Mouse (Mus musculus) limb, embryonic 14.5 days (tissue): ENCODE measurements around the gene Mapkapk3. TPM values are rescaled to one million over a fixed set of nuclear protein-coding genes. Genes with fewer than 3 reads are reported as not detected.

ENCODE experiments used
- ATAC-seq: fragments of 200-750 bp; cut with Nextera tagmentation; 2 replicates; pipeline ENCODE4 v1.8.0; 2017; ENCODE audit warnings: low read depth, moderate number of reproducible peaks, moderate TSS enrichment; ENCODE audit not compliant: low FRiP score
- DNase-seq: peaks from one replicate; pipeline ENCODE4 v3.0.0-alpha.2; 2015; ENCODE audit warnings: low spot score
- H3K27ac ChIP-seq: fragments of 300-500 bp; sonication (generic); replicated peaks from 2 replicates; pipeline ENCODE4 v1.5.1; 2014; ENCODE audit warnings: low read depth, mild to moderate bottlenecking, low read length, moderate library complexity, mixed read lengths
- H3K27me3 ChIP-seq: fragments of 300-500 bp; sonication (generic); 2 replicates; pipeline ENCODE4 v1.6.1; 2014; ENCODE audit warnings: low read length, mixed read lengths; ENCODE audit not compliant: control insufficient read depth, insufficient read depth
- H3K36me3 ChIP-seq: fragments of 300-500 bp; sonication (generic); 2 replicates; pipeline ENCODE4 v1.6.1; 2014; ENCODE audit warnings: mild to moderate bottlenecking, low read length, moderate library complexity, mixed read lengths; ENCODE audit not compliant: control insufficient read depth, insufficient read depth
- H3K4me1 ChIP-seq: fragments of 300-500 bp; sonication (generic); 2 replicates; pipeline ENCODE4 v1.6.1; 2014; ENCODE audit warnings: antibody characterized with exemption, low read length, mixed read lengths; ENCODE audit not compliant: control insufficient read depth, insufficient read depth
- H3K4me2 ChIP-seq: fragments of 300-500 bp; sonication (generic); replicated peaks from 2 replicates; pipeline ENCODE4 v1.6.1; 2014; ENCODE audit warnings: low read depth, mild to moderate bottlenecking, low read length, moderate library complexity; ENCODE audit not compliant: severe bottlenecking
- H3K4me3 ChIP-seq: fragments of 300-500 bp; sonication (generic); replicated peaks from 2 replicates; pipeline ENCODE4 v1.5.1; 2014; ENCODE audit warnings: low read length
- H3K9ac ChIP-seq: fragments of 300-500 bp; sonication (generic); 2 replicates; pipeline ENCODE4 v1.6.1; 2014; ENCODE audit warnings: mild to moderate bottlenecking, low read depth, low read length, moderate library complexity; ENCODE audit not compliant: severe bottlenecking
- H3K9me3 ChIP-seq: fragments of 300-500 bp; sonication (generic); 2 replicates; pipeline ENCODE4 v1.6.1; 2016; ENCODE audit warnings: low read length; ENCODE audit not compliant: control insufficient read depth
- POLR2A ChIP-seq: fragments of 200-500 bp; IDR thresholded peaks from 2 replicates; pipeline ENCODE4 v1.8.0; 2012; ENCODE audit warnings: inconsistent platforms, mild to moderate bottlenecking, moderate library complexity, borderline replicate concordance; ENCODE audit not compliant: insufficient read depth, insufficient read length; ENCODE audit errors: extremely low read depth
- WGBS: fragments of 180-500 bp; shearing (Covaris S2); extraction: QIAGEN DNeasy Blood & Tissue Kit; methylation state at CpG from one replicate; pipeline ENCODE4 v1.1.7; 2014; 5-methylcytosine and 5-hydroxymethylcytosine counted together
- polyA plus RNA-seq, 2 experiments: library from polyadenylated mRNA; depleted of rRNA in 1 of 2; stranded (reverse) in 1 of 2; unstranded in 1 of 2; fragments of >200 nt; fragmentation: Nextera tagmentation in 1 of 2; extraction: Ambion mirVana in 1 of 2; gene quantifications; 2 replicates each; pipeline versions ENCODE4 v1.2.1 to v1.2.3; 2012 to 2014

The Mapkapk3 gene
- polyA plus RNA-seq, 2 experiments = 9.7 to 15.2 TPM

GRCm38 (mm10) chr9:107263912-107264311 lies 25.8 kb downstream of the Mapkapk3 start:
- Histone ChIP-seq H3K27me3 (no peaks in the 10 kb centered on the region), H3K36me3 (no peaks in the 10 kb centered on the region), H3K9me3 (no peaks in the 10 kb centered on the region), H3K4me2 (no peak overlapping the region), H3K9ac (no peak overlapping the region), H3K27ac (no peak overlapping the region), H3K4me3 (no peak overlapping the region), H3K4me1 (no peaks in the 10 kb centered on the region)
- TF ChIP-seq POLR2A = no peak
- ATAC-seq (no peak), DNase-seq (no peak)
- 87% methylated on average over 5 of the region's 5 CpGs for WGBS

- 74% methylated on average over 7 of the region's 7 CpGs for WGBS
- ATAC-seq (no peak), DNase-seq (no peak)
- no peaks in the 10 kb centered on the region for H3K4me1 ChIP-seq
- H3K27ac ChIP-seq = no peak overlapping the region
- no peak overlapping the region for H3K4me3 ChIP-seq
- H3K27me3 ChIP-seq = no peaks in the 10 kb centered on the region
- H3K4me2 ChIP-seq = no peak overlapping the region
- TF ChIP-seq POLR2A = no peak
- no peaks in the 10 kb centered on the region for H3K36me3 ChIP-seq
- no peaks in the 10 kb centered on the region for H3K9me3 ChIP-seq
- no peak overlapping the region for H3K9ac ChIP-seq
Observed at GRCm38 (mm10) chr9:107262375-107262774, 27.3 kb downstream of the Mapkapk3 start.

- WGBS = 77% methylated on average over 6 of the region's 6 CpGs
- Histone ChIP-seq H3K4me2 (no peak overlapping the region), H3K36me3 (no peaks in the 10 kb centered on the region), H3K27me3 (no peaks in the 10 kb centered on the region), H3K4me1 (no peaks in the 10 kb centered on the region), H3K4me3 (no peak overlapping the region), H3K9me3 (no peaks in the 10 kb centered on the region), H3K27ac (no peak overlapping the region), H3K9ac (no peak overlapping the region)
- no peak for TF ChIP-seq POLR2A
- DNase-seq (no peak), ATAC-seq (no peak)
Observed at GRCm38 (mm10) chr9:107261792-107262191, 27.9 kb downstream of the Mapkapk3 start.

- no peaks in the 10 kb centered on the region for H3K27me3 ChIP-seq
- no peaks in the 10 kb centered on the region for H3K36me3 ChIP-seq
- no peak overlapping the region for H3K4me3 ChIP-seq
- ATAC-seq (no peak), DNase-seq (no peak)
- TF ChIP-seq POLR2A = no peak
- no peaks in the 10 kb centered on the region for H3K4me1 ChIP-seq
- WGBS = 62% methylated on average over 8 of the region's 8 CpGs
- H3K9me3 ChIP-seq = no peaks in the 10 kb centered on the region
- no peak overlapping the region for H3K27ac ChIP-seq
- H3K9ac ChIP-seq = no peak overlapping the region
- no peak overlapping the region for H3K4me2 ChIP-seq
Observed at GRCm38 (mm10) chr9:107260836-107261235, 28.8 kb downstream of the Mapkapk3 start.

- no peak for ATAC-seq
- TF ChIP-seq POLR2A = no peak
- WGBS = 64% methylated on average over 2 of the region's 2 CpGs
Observed at GRCm38 (mm10) chr9:107260429-107260828, 29.2 kb downstream of the Mapkapk3 start.

GRCm38 (mm10) chr9:107259571-107259970 lies 30.1 kb downstream of the Mapkapk3 start:
- TF ChIP-seq POLR2A = no peak
- WGBS = 61% methylated on average over 6 of the region's 6 CpGs
- ATAC-seq (no peak), DNase-seq (no peak)
- Histone ChIP-seq H3K4me2 (no peak overlapping the region), H3K4me3 (no peak overlapping the region), H3K36me3 (no peaks in the 10 kb centered on the region), H3K9me3 (no peaks in the 10 kb centered on the region), H3K27me3 (no peaks in the 10 kb centered on the region), H3K27ac (no peak overlapping the region), H3K4me1 (no peaks in the 10 kb centered on the region), H3K9ac (no peak overlapping the region)

More at GRCm38 (mm10) chr9:107260429-107260828, 29.2 kb downstream of the Mapkapk3 start:
- no peaks in the 10 kb centered on the region for H3K9me3 ChIP-seq
- H3K4me1 ChIP-seq = no peaks in the 10 kb centered on the region
- H3K27ac ChIP-seq = no peak overlapping the region
- DNase-seq = no peak
- no peaks in the 10 kb centered on the region for H3K27me3 ChIP-seq
- no peaks in the 10 kb centered on the region for H3K36me3 ChIP-seq
- H3K4me2 ChIP-seq = no peak overlapping the region
- H3K4me3 ChIP-seq = no peak overlapping the region
- no peak overlapping the region for H3K9ac ChIP-seq
